Mouse (Mus musculus): Measurements from ENCODE around the gene Tjp1. TPM values are rescaled to one million over a fixed set of nuclear protein-coding genes. Genes with fewer than 3 reads are reported as not detected.

The Tjp1 gene
- total and polyA plus RNA-seq, 3 experiments = not detected

DNA sequence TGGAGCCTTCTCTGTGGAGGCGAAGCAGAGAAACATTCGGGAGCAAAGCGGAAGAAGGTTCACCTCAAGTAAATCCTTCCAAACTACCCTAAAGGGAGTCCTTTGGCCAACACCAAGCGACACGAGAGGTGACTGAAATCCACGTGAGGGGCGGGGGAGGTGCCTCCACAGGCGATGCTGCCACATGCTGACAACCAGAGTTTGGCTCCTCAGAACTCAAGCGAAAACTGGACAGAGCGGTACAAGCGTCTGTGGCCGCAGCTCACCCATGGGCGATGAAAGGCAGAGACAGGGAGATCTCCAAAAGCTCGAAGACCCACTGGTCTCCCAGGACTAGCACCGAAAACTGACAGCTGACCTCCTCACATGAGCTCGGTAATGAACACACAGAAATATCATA, 244.7 kb downstream of the Tjp1 start:
- H3K27me3 ChIP-seq (replicated peaks) = peaks cover 2% of the 10 kb centered on the region
- TF ChIP-seq EP300 (IDR thresholded peaks at IDR 0.05; ENCODE audit: low read length) (no peak), ETS1 (conservative IDR thresholded peaks at IDR 0.05; ENCODE audit: low read depth, low read length) (no peak), MXI1 (IDR thresholded peaks at IDR 0.05; ENCODE audit: low read depth, low read length) (no peak), USF2 (conservative IDR thresholded peaks at IDR 0.05; ENCODE audit: low read depth, low read length) (no peak), NRF1 (IDR thresholded peaks at IDR 0.05; ENCODE audit: low read depth, low read length) (no peak), MAX (IDR thresholded peaks at IDR 0.05; ENCODE audit: low read length) (no peak)
- no peaks in the 10 kb centered on the region for H3K36me3 ChIP-seq (replicated peaks in 1 of 2; ENCODE audit: control insufficient read depth in 1 of 2, insufficient read depth in 1 of 2, low read length in 1 of 2)
- no peak overlapping the region for H3K9ac ChIP-seq (ENCODE audit: insufficient read depth, low read depth)
- H3K79me2 ChIP-seq (replicated peaks; ENCODE audit: control insufficient read depth, extremely low read depth, insufficient read depth, poor library complexity, severe bottlenecking) = no peaks in the 10 kb centered on the region
- peaks cover 22% of the 10 kb centered on the region for H3K9me3 ChIP-seq (replicated peaks; ENCODE audit: low read length)
- H3K27ac ChIP-seq (ENCODE audit: insufficient read depth, low read depth) = no peak overlapping the region
- dilution Hi-C loops (cut with MboI; ENCODE audit: extremely low pct_ligation_motif_present, extremely low pct_unique_long_range_greater_than_20kb, low sequenced_read_pairs) (no loop called here), in situ Hi-C loops (cut with MboI; ENCODE audit: low pct_ligation_motif_present, low pct_unique_long_range_greater_than_20kb, low sequenced_read_pairs) (no loop called here)
- H3K4me1 ChIP-seq (ENCODE audit: control insufficient read depth in 1 of 2, insufficient read depth in 2 of 2) = no peaks in the 10 kb centered on the region
- DNase-seq (ENCODE audit: extremely low read depth) = no peak
- no peak overlapping the region for H3K4me2 ChIP-seq (ENCODE audit: insufficient read depth, low read depth, poor library complexity, severe bottlenecking)
- no peak overlapping the region for H3K4me3 ChIP-seq (replicated peaks in 1 of 3; ENCODE audit: low read depth in 2 of 3, low read length in 2 of 3, poor library complexity in 1 of 3)

DNA sequence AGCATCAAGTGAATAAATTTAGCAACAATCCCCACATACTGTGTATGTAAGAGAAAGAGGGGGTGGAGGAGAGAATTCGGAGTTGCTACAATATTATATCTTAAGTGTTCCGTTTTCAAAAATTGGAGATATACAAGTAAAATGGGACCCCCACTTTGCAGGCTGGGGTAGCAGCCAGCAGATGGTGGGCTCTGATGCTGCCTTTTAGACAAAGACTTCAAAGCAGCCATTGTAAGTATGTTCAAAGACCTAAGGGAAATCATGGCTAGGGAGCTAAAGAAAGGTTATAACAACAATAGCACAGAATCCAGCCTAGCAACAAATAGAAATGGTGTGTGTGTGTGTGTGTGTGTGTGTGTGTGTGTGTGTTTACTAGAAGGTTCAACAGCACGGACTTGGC, 245.6 kb downstream of the Tjp1 start:
- Histone ChIP-seq H3K4me3 (replicated peaks in 1 of 3; ENCODE audit: low read depth in 2 of 3, low read length in 2 of 3, poor library complexity in 1 of 3) (no peak overlapping the region), H3K4me1 (ENCODE audit: control insufficient read depth in 1 of 2, insufficient read depth in 2 of 2) (no peaks in the 10 kb centered on the region), H3K27me3 (replicated peaks) (peaks cover 4% of the 10 kb centered on the region), H3K79me2 (replicated peaks; ENCODE audit: control insufficient read depth, extremely low read depth, insufficient read depth, poor library complexity, severe bottlenecking) (no peaks in the 10 kb centered on the region), H3K4me2 (ENCODE audit: insufficient read depth, low read depth, poor library complexity, severe bottlenecking) (no peak overlapping the region), H3K36me3 (replicated peaks in 1 of 2; ENCODE audit: control insufficient read depth in 1 of 2, insufficient read depth in 1 of 2, low read length in 1 of 2) (no peaks in the 10 kb centered on the region), H3K9me3 (replicated peaks; ENCODE audit: low read length) (peaks cover 31% of the 10 kb centered on the region), H3K9ac (ENCODE audit: insufficient read depth, low read depth) (no peak overlapping the region), H3K27ac (ENCODE audit: insufficient read depth, low read depth) (no peak overlapping the region)
- in situ Hi-C loops (cut with MboI; ENCODE audit: low pct_ligation_motif_present, low pct_unique_long_range_greater_than_20kb, low sequenced_read_pairs) (no loop called here), dilution Hi-C loops (cut with MboI; ENCODE audit: extremely low pct_ligation_motif_present, extremely low pct_unique_long_range_greater_than_20kb, low sequenced_read_pairs) (no loop called here)
- TF ChIP-seq KAT2A (IDR thresholded peaks at IDR 0.05; ENCODE audit: insufficient replicate concordance, low read length) (no peak), CHD1 (IDR thresholded peaks at IDR 0.05; ENCODE audit: low read depth, low read length) (no peak), SIN3A (IDR thresholded peaks at IDR 0.05; ENCODE audit: low read length) (no peak), NRF1 (IDR thresholded peaks at IDR 0.05; ENCODE audit: low read depth, low read length) (no peak), MXI1 (IDR thresholded peaks at IDR 0.05; ENCODE audit: low read depth, low read length) (no peak), MYC (IDR thresholded peaks at IDR 0.05; ENCODE audit: low read depth, low read length) (no peak), CHD2 (IDR thresholded peaks at IDR 0.05; ENCODE audit: low read length) (no peak), USF2 (conservative IDR thresholded peaks at IDR 0.05; ENCODE audit: low read depth, low read length) (no peak), MEF2A (IDR thresholded peaks at IDR 0.05; ENCODE audit: borderline replicate concordance, low read depth, low read length) (no peak), MAFK (IDR thresholded peaks at IDR 0.05; ENCODE audit: insufficient replicate concordance, low read length) (no peak), MAZ (IDR thresholded peaks at IDR 0.05; ENCODE audit: low read depth, low read length) (no peak), UBTF (IDR thresholded peaks at IDR 0.05; ENCODE audit: low read depth, low read length) (no peak), JUND (conservative IDR thresholded peaks at IDR 0.05; ENCODE audit: low read depth, low read length) (no peak), ZKSCAN1 (IDR thresholded peaks at IDR 0.05; ENCODE audit: borderline replicate concordance, low read depth, low read length) (no peak), PAX5 (IDR thresholded peaks at IDR 0.05; ENCODE audit: low read length) (no peak)
- no peak for DNase-seq (ENCODE audit: extremely low read depth)
